Mouse (Mus musculus): ENCODE results near the gene Hinfp.

DNA sequence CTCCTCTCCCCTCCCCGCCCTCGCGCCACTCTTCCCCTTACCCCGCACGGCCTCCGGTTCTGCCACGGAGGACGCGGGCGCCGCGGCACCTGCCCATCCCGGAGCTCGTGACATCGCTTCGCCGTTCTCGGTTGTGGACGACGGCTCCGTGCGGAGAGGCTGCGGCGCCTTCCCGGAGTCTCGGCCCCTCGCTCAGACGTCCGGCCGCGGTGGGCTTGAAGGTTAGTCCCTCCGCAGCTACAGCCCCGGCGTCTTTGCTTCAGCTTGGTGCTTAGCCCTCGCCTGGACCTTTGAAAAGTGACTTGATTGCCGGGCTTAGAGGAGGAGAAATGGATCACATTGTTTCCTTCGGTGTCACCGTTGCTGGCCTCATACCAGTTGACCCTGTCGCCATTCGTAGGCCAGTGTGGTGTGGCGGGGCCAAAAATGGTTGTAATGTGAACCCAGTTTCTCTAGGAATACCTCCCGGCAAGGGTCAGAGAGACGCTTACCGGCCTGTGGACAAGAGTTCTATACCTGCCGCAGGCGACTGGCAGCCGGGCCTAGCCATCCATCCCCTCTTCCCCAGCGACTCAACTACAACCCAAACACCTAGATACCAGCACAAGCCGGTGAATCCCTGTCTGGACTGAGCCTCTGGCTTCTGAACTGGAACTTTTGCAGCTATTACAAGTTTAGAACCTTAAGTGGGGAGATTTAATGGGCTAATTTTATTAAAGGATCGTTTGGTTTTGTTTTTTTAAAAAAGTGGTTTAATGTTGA, 30.0 kb upstream of the Hinfp start:
- TF ChIP-seq POLR2A (IDR thresholded peaks at IDR 0.05; ENCODE audit: borderline replicate concordance, extremely low read depth, insufficient read depth, insufficient read length, poor library complexity, severe bottlenecking) (no peak), CTCF (IDR thresholded peaks at IDR 0.05; ENCODE audit: borderline replicate concordance, extremely low read depth, insufficient read depth, insufficient read length) (no peak)
